In genomic region chr7:45916056-45917003, GRCm38 (mm10) we compare ENCODE assay signal across 8 mouse cellular contexts. TPM values are rescaled to one million over a fixed set of nuclear protein-coding genes. Genes with fewer than 3 reads are reported as not detected.
DNase-seq lines count a peak whose midpoint lies in the region; ATAC-seq and TF ChIP-seq lines count a peak whose summit lies in the region.

No protein-coding gene starts in this region.

- H3K4me1 ChIP-seq in E14TG2a.4 (replicated peaks; ENCODE audit: low read depth, low read length): peaks cover 60% of the 10 kb centered on the region
- peaks cover 24% of the 10 kb centered on the region for H3K4me1 ChIP-seq in hindbrain, embryonic 12.5 days
- H3K4me1 ChIP-seq in lung, embryonic 16.5 days (replicated peaks; ENCODE audit: control insufficient read depth, insufficient read depth, low read length): peaks cover 35% of the 10 kb centered on the region
- H3K4me1 ChIP-seq in thymus, adult 2 months (replicated peaks; ENCODE audit: control insufficient read depth, insufficient read depth, low read length): peaks cover 61% of the 10 kb centered on the region

- H3K4me3 ChIP-seq in E14TG2a.4 (replicated peaks; ENCODE audit: low read length): peak overlapping the region; percentile 65
- peak overlapping the region; percentile 25 for H3K4me3 ChIP-seq in hindbrain, embryonic 12.5 days
- H3K4me3 ChIP-seq in lung, embryonic 16.5 days (ENCODE audit: low read length): peak overlapping the region; percentile 44
- peak overlapping the region; percentile 58 for H3K4me3 ChIP-seq in thymus, adult 2 months (ENCODE audit: control insufficient read depth, insufficient read depth, low read length)

- TF ChIP-seq POLR2A in thymus, adult 2 months (IDR thresholded peaks at IDR 0.05; ENCODE audit: control insufficient read depth, extremely low read depth, insufficient read depth, low read length, poor library complexity): 0 out of 2 replicates have a peak, but pooled peaks have one; percentile 9

- peak overlapping the region; percentile 86 for H3K27ac ChIP-seq in hindbrain, embryonic 12.5 days
- peak overlapping the region; percentile 88 for H3K27ac ChIP-seq in lung, embryonic 16.5 days (ENCODE audit: low read length)
- H3K27ac ChIP-seq in thymus, adult 2 months (ENCODE audit: control insufficient read depth, insufficient read depth, low read length): peak overlapping the region; percentile 80

- ATAC-seq in hindbrain, embryonic 12.5 days (ENCODE audit: low FRiP score): peak; percentile 84
- ATAC-seq in lung, embryonic 16.5 days (ENCODE audit: low read depth): peak; percentile 89

- TF ChIP-seq CTCF in E14TG2a.4 (conservative IDR thresholded peaks at IDR 0.05; ENCODE audit: low read length): no peak
- TF ChIP-seq CTCF in thymus, adult 2 months (IDR thresholded peaks at IDR 0.05; ENCODE audit: borderline replicate concordance, control insufficient read depth, extremely low read depth, insufficient read depth, low read length, poor library complexity): peak; percentile 49; the same call in 1 of the 2 replicates

- H3K36me3 ChIP-seq in E14TG2a.4 (ENCODE audit: insufficient read depth, low read length): peaks cover 39% of the 10 kb centered on the region
- H3K36me3 ChIP-seq in hindbrain, embryonic 12.5 days: 0 out of 2 replicates have a peak, but pooled peaks cover 1% of the 10 kb centered on the region
- H3K36me3 ChIP-seq in lung, embryonic 16.5 days (ENCODE audit: control insufficient read depth, insufficient read depth, low read length): no peaks in the 10 kb centered on the region; the same call in 1 of the 2 replicates
- H3K36me3 ChIP-seq in thymus, adult 2 months (ENCODE audit: control insufficient read depth, insufficient read depth, low read length): no peaks in the 10 kb centered on the region

- peak; percentile 71 for DNase-seq in c-Kit-positive CD71-negative TER-119-negative erythroid progenitor cells, embryonic 14.5 days (ENCODE audit: low read depth)
- peak; percentile 50 to 75 for DNase-seq in frontal cortex, postnatal 14 days (ENCODE audit: low spot score in 2 of 2)
- peak; percentile 90 for DNase-seq in layer of hippocampus, adult 9-11 months
- peak; percentile 52 for DNase-seq in ovary, postnatal 10 days (ENCODE audit: low spot score)
- DNase-seq in thymus, adult 2 months: peak; percentile 86

- H3K4me2 ChIP-seq in hindbrain, embryonic 12.5 days (replicated peaks): peak overlapping the region; percentile 50
- H3K4me2 ChIP-seq in lung, embryonic 16.5 days (ENCODE audit: low read depth, low read length): peak overlapping the region; percentile 62

- WGBS in hindbrain, embryonic 12.5 days: 36% methylated on average over 26 of the region's 26 CpGs
- 28% methylated on average over 26 of the region's 26 CpGs for WGBS in lung, embryonic 16.5 days
- 13% methylated on average over 26 of the region's 26 CpGs for WGBS in thymus, adult 2 months

- no peaks in the 10 kb centered on the region for H3K9me3 ChIP-seq in E14TG2a.4 (ENCODE audit: low read length)
- H3K9me3 ChIP-seq in hindbrain, embryonic 12.5 days (replicated peaks): no peaks in the 10 kb centered on the region
- no peaks in the 10 kb centered on the region for H3K9me3 ChIP-seq in lung, embryonic 16.5 days (ENCODE audit: control insufficient read depth, low read length)

- peak overlapping the region; percentile 65 for H3K9ac ChIP-seq in hindbrain, embryonic 12.5 days
- peak overlapping the region; percentile 69 for H3K9ac ChIP-seq in lung, embryonic 16.5 days (ENCODE audit: low read length)

- H3K27me3 ChIP-seq in E14TG2a.4 (ENCODE audit: insufficient read depth, low read length): peaks cover 7% of the 10 kb centered on the region; the same call in 1 of the 2 replicates
- H3K27me3 ChIP-seq in hindbrain, embryonic 12.5 days: peaks cover 11% of the 10 kb centered on the region
- no peaks in the 10 kb centered on the region for H3K27me3 ChIP-seq in lung, embryonic 16.5 days (ENCODE audit: control insufficient read depth, insufficient read depth, low read depth, low read length)
- no peaks in the 10 kb centered on the region for H3K27me3 ChIP-seq in thymus, adult 2 months (ENCODE audit: control insufficient read depth, insufficient read depth, low read length)

RNA-seq across cellular contexts. Expression of gene Emp3, which starts 4.9 kb away (rescaled TPM):
- 42.6 and 55.0 TPM in 2 replicates for polyA plus RNA-seq in hindbrain, embryonic 12.5 days (2016; fragmentation: Nextera tagmentation; extraction: Ambion mirVana)
- 177 and 189 TPM in 2 replicates for polyA plus RNA-seq in lung, embryonic 16.5 days (2015; fragmentation: Nextera tagmentation; extraction: Ambion mirVana)
- 361 and 365 TPM in 2 replicates for polyA plus RNA-seq in thymus, adult 2 months (2012; rRNA removed)

RNA-seq across cellular contexts. Expression of gene Ccdc114, which starts 7.5 kb away (rescaled TPM):
- 5.5 and 6.8 TPM in 2 replicates for polyA plus RNA-seq in hindbrain, embryonic 12.5 days (2016; fragmentation: Nextera tagmentation; extraction: Ambion mirVana)
- polyA plus RNA-seq in lung, embryonic 16.5 days (2015; fragmentation: Nextera tagmentation; extraction: Ambion mirVana): 9.6 and 11.3 TPM in 2 replicates
- polyA plus RNA-seq in thymus, adult 2 months (2012; rRNA removed): 3.3 and 3.7 TPM in 2 replicates

RNA-seq across cellular contexts. Expression of gene Tmem143, which starts 19.6 kb away (rescaled TPM):
- polyA plus RNA-seq in hindbrain, embryonic 12.5 days (2016; fragmentation: Nextera tagmentation; extraction: Ambion mirVana): 3.4 and 5.2 TPM in 2 replicates
- polyA plus RNA-seq in lung, embryonic 16.5 days (2015; fragmentation: Nextera tagmentation; extraction: Ambion mirVana): 4.6 and 5.6 TPM in 2 replicates
- 50.6 and 52.5 TPM in 2 replicates for polyA plus RNA-seq in thymus, adult 2 months (2012; rRNA removed)

RNA-seq across cellular contexts. Expression of gene Syngr4, which starts 19.8 kb away (rescaled TPM):
- polyA plus RNA-seq in hindbrain, embryonic 12.5 days (2016; fragmentation: Nextera tagmentation; extraction: Ambion mirVana): 0.52 TPM in 1 of 2 replicates, not detected in the other
- 0.26 and 1.9 TPM in 2 replicates for polyA plus RNA-seq in lung, embryonic 16.5 days (2015; fragmentation: Nextera tagmentation; extraction: Ambion mirVana)
- 2.7 and 2.9 TPM in 2 replicates for polyA plus RNA-seq in thymus, adult 2 months (2012; rRNA removed)

RNA-seq across cellular contexts. Expression of gene Grin2d, which starts 38.2 kb away (rescaled TPM):
- polyA plus RNA-seq in hindbrain, embryonic 12.5 days (2016; fragmentation: Nextera tagmentation; extraction: Ambion mirVana): 1.6 TPM in 2 replicates
- polyA plus RNA-seq in lung, embryonic 16.5 days (2015; fragmentation: Nextera tagmentation; extraction: Ambion mirVana): 0.34 and 0.40 TPM in 2 replicates
- 1.1 and 1.4 TPM in 2 replicates for polyA plus RNA-seq in thymus, adult 2 months (2012; rRNA removed)

Comparison
In these comparisons a context has a peak if more than half of its experiments do, and no peak if none do; other contexts are left out.
1. Peak in every context shown above with its lines: DNase-seq, ATAC-seq, H3K4me3 ChIP-seq and H3K27ac ChIP-seq.